Mouse (Mus musculus) kidney, embryonic 15.5 days (tissue): ENCODE data around the gene Dnal1. TPM values are rescaled to one million over a fixed set of nuclear protein-coding genes. Genes with fewer than 3 reads are reported as not detected.
A peak's percentile ranks its signal among the peaks of the same experiment; 100 is the strongest.
"Not testable (repeated sequence)": the region's sequence is repeated elsewhere in the genome, so short reads cannot be mapped to it uniquely, and the experiment has no call there.

Experiments
- ATAC-seq: fragments of 200-750 bp; cut with Nextera tagmentation; replicated peaks from 2 replicates; pipeline ENCODE4 v1.8.0; 2017; ENCODE audit warnings: moderate TSS enrichment; ENCODE audit not compliant: low FRiP score
- H3K27ac ChIP-seq: fragments of 300-500 bp; sonication (generic); 2 replicates; pipeline ENCODE4 v1.5.1; 2015; ENCODE audit warnings: mild to moderate bottlenecking, inconsistent platforms
- H3K27me3 ChIP-seq: fragments of 300-500 bp; sonication (generic); 2 replicates; pipeline ENCODE4 v1.6.1; 2015; ENCODE audit warnings: inconsistent platforms
- H3K36me3 ChIP-seq: fragments of 300-500 bp; sonication (generic); 2 replicates; pipeline ENCODE4 v1.6.1; 2015; ENCODE audit warnings: inconsistent platforms
- H3K4me1 ChIP-seq: fragments of 300-500 bp; sonication (generic); 2 replicates; pipeline ENCODE4 v1.6.1; 2015; ENCODE audit warnings: inconsistent platforms
- H3K4me2 ChIP-seq: fragments of 300-500 bp; sonication (generic); 2 replicates; pipeline ENCODE4 v1.6.1; 2015; ENCODE audit warnings: moderate library complexity, mild to moderate bottlenecking, inconsistent platforms
- H3K4me3 ChIP-seq: fragments of 300-500 bp; sonication (generic); replicated peaks from 2 replicates; pipeline ENCODE4 v1.5.1; 2015; ENCODE audit warnings: mild to moderate bottlenecking, inconsistent platforms
- H3K9ac ChIP-seq: fragments of 300-500 bp; sonication (generic); 2 replicates; pipeline ENCODE4 v1.6.1; 2015; ENCODE audit warnings: mild to moderate bottlenecking, inconsistent platforms
- H3K9me3 ChIP-seq: fragments of 300-500 bp; sonication (generic); replicated peaks from 2 replicates; pipeline ENCODE4 v1.6.1; 2016; ENCODE audit warnings: inconsistent platforms
- WGBS: fragments of 180-500 bp; shearing (Covaris S2); methylation state at CpG from one replicate; pipeline ENCODE4 v1.1.7; 2015; ENCODE audit warnings: mixed read lengths; 5-methylcytosine and 5-hydroxymethylcytosine counted together
- polyA plus RNA-seq: library from polyadenylated mRNA; unstranded; fragments of >200 nt; fragmentation: Nextera tagmentation; extraction: Ambion mirVana; gene quantifications from 2 replicates; pipeline ENCODE4 v1.2.1, GENCODE M21; 2015

Dnal1 gene
- polyA plus RNA-seq, 1 experiment from 2014 or later = 5.3 TPM

DNA sequence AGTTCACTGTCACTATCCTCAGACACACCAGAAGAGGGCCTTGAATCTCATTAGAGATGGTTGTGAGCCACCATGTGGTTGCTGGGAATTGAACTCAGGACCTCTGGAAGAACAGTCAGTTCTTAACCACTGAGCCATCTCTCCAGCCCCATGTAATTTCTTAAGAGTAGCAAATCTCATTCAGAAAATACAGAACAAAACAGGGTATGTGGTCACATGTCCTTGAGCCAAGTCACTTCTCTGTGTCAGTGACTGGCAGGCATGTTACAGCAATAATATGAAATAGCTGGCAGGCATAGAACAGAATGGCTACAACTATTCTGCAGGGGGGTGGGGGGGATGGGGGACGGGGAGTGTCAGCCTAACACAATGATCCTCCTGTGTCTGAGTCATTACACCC is 14.1 kb upstream of the Dnal1 start:
- H3K27ac ChIP-seq = no peak overlapping the region
- H3K36me3 ChIP-seq = no peaks in the 10 kb centered on the region
- H3K4me3 ChIP-seq = peak overlapping the region; percentile 57; the same call in 1 of the 2 replicates
- no peak for ATAC-seq
- H3K9ac ChIP-seq = no peak overlapping the region
- H3K27me3 ChIP-seq = no peaks in the 10 kb centered on the region
- WGBS = 55% methylated on average over 1 of the region's 1 CpGs
- H3K4me2 ChIP-seq = peak overlapping the region; percentile 92
- H3K9me3 ChIP-seq = no peaks in the 10 kb centered on the region
- H3K4me1 ChIP-seq = peaks cover 7% of the 10 kb centered on the region; the same call in 1 of the 2 replicates

DNA sequence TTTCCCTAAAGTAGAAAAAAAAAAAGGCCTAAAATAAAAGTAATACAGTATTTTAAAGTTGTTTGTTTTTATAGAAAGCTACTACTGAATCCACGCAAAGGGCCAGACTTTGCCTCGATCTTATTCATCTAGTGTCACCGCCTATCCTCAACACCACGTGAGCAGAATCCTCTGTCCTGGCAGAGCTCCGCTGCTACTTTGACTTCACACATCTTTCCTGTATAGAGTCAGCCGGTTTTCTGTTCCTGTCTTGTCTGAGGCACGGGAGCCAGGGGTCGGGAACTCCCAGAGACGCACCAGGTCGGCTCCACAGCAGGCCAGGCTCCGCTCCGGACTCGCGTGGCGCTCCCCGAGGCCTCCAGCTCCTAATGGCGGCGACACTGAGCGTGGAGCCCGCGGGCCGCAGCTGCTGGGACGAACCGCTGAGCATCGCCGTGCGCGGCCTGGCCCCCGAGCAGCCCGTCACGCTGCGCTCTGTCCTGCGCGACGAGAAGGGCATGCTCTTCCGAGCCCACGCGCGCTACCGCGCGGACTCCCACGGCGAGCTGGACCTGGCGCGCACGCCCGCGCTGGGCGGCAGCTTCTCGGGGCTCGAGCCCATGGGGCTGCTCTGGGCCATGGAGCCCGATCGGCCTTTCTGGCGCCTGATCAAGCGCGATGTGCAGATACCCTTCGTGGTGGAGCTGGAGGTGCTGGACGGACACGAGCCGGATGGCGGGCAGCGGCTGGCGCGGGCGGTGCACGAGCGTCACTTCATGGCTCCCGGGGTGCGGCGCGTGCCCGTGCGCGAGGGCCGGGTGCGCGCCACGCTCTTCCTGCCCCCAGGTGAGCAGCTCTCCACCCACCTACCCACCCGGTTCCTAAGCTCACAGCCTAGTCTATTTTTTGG is 13.3 kb upstream of the Dnal1 start, which contains the start of gene Acot6:
TSS of gene Acot6 (plus strand) at position 51 of the 889 bp plus-strand sequence.
- not testable (repeated sequence) for H3K36me3 ChIP-seq, H3K4me1 ChIP-seq, H3K27me3 ChIP-seq, H3K27ac ChIP-seq, H3K9me3 ChIP-seq
- Histone ChIP-seq H3K4me2 (peak within 1 kb of the TSS; percentile 92), H3K9ac (peak within 1 kb of the TSS; percentile 53), H3K4me3 (peak within 1 kb of the TSS; percentile 57)
- ATAC-seq = peak; percentile 86
- under 1% methylated on average over 80 of the region's 80 CpGs for WGBS

DNA sequence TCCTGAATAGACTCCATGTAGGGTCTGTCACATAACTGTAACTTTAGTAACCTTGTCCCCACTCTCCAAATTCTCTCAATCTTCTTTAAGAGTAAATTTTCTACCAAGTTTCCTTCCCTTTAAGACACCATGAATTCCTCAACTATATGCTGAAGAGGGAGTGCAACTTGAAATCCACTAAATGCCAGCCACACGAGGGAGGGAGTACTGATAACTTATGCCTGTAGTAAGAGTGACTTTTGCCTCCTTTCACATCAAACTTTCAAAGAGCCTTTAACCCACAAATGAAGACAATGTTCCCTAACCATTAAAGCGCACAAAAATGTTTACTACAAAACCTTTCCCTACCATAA is 12.7 kb upstream of the Dnal1 start:
- Histone ChIP-seq H3K4me2 (peak overlapping the region; percentile 92), H3K4me3 (peak overlapping the region; percentile 57), H3K4me1 (peaks cover 7% of the 10 kb centered on the region; the same call in 1 of the 2 replicates), H3K27ac (no peak overlapping the region), H3K27me3 (no peaks in the 10 kb centered on the region), H3K36me3 (no peaks in the 10 kb centered on the region), H3K9me3 (no peaks in the 10 kb centered on the region), H3K9ac (peak overlapping the region; percentile 53; the same call in 1 of the 2 replicates)
- no peak for ATAC-seq
- WGBS = 50% methylated on average over 2 of the region's 2 CpGs

DNA sequence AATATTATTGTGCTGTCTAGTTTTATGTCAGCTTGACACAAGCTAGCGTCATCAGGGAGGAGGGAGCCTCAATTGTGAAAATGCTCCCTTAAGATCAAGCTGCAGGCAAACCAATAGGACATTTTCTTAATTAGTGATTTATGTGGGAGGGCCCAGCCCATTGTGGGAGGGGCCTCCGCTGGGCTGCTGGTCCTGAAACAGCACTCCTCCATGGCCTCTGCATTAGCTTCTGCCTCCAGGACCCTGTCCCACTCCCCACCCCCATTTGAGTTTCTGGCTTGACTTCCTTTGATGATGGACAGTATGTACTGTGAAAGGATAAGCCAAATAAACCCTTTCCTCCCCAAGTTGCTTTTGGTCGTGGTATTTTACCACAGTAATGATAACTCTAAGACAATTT is 7.2 kb upstream of the Dnal1 start:
- no peak overlapping the region for H3K9ac ChIP-seq
- no peaks in the 10 kb centered on the region for H3K27me3 ChIP-seq
- H3K4me1 ChIP-seq = peaks cover 4% of the 10 kb centered on the region; the same call in 1 of the 2 replicates
- H3K36me3 ChIP-seq = no peaks in the 10 kb centered on the region
- no peak for ATAC-seq
- no peak overlapping the region for H3K4me3 ChIP-seq
- 50% methylated on average over 3 of the region's 3 CpGs for WGBS
- H3K27ac ChIP-seq = no peak overlapping the region
- no peak overlapping the region for H3K4me2 ChIP-seq
- no peaks in the 10 kb centered on the region for H3K9me3 ChIP-seq

DNA sequence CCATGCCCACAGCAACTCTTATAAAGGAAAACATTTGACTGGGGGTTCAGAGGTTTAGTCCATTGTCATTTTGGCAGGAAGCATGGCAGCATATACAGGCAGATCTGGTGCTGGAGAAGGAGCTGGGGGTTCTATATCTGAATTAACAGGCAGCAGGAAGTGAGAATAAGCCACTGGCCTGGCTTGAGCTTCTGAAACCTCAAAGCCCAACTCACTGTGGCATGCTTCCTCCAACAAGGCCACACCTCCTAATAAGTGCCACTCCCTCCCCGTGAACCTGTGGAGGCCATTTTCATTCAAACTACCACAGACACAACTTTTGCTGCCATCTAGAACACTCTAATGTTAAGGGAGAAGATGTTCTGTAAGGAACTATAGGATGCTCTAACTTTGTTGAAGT is 6.5 kb upstream of the Dnal1 start:
- H3K9me3 ChIP-seq = no peaks in the 10 kb centered on the region
- H3K4me1 ChIP-seq = peaks cover 4% of the 10 kb centered on the region; the same call in 1 of the 2 replicates
- H3K4me2 ChIP-seq = no peak overlapping the region
- no peak overlapping the region for H3K9ac ChIP-seq
- no peak for ATAC-seq
- H3K27me3 ChIP-seq = no peaks in the 10 kb centered on the region
- H3K27ac ChIP-seq = no peak overlapping the region
- H3K4me3 ChIP-seq = no peak overlapping the region
- 73% methylated on average over 1 of the region's 1 CpGs for WGBS
- no peaks in the 10 kb centered on the region for H3K36me3 ChIP-seq

DNA sequence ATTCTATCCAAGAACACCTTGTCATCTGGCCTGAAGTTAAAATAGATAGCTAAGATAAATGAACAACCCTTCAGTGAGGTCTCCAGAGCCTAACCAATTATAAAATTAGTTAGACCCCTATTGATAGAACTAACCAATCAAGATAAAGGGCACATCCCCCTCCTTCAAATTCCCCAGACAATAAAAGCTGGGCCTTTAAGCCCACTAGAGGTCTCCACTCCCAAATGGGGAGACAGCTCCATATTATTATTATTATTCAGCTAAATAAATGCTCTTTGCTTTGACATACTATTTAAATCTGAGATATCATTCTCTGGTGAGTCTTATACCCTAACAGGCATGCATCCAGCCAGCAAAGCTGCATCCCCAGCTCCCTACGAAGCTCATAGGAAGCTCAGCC is 4.2 kb upstream of the Dnal1 start:
- Histone ChIP-seq H3K36me3 (no peaks in the 10 kb centered on the region), H3K9ac (no peak overlapping the region), H3K9me3 (no peaks in the 10 kb centered on the region), H3K4me1 (peaks cover 8% of the 10 kb centered on the region), H3K27ac (no peak overlapping the region), H3K4me3 (no peak overlapping the region), H3K4me2 (no peak overlapping the region), H3K27me3 (no peaks in the 10 kb centered on the region)
- ATAC-seq = no peak
- 78% methylated on average over 1 of the region's 1 CpGs for WGBS

DNA sequence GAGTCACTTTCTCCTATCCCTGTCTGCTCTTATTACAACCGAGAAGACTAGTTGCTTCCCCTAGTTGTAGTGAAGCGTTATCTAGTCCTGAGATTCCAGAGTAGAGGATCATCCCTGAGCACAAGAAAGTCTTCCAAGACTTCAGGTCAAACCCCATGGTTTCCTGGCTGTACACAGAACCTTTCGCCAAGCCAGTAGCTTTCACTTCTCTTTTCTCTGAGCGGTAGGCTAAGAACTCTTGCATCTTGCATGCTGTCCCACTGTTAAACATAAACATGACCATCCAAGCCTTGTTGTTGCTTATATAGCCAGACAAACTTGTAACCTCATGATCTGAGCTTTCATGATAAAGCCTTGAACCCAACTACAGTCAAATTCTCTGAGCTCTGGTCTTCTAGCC is 3.4 kb upstream of the Dnal1 start:
- Histone ChIP-seq H3K4me3 (no peak overlapping the region), H3K9ac (no peak overlapping the region), H3K36me3 (no peaks in the 10 kb centered on the region), H3K9me3 (no peaks in the 10 kb centered on the region), H3K27ac (no peak overlapping the region), H3K4me1 (peaks cover 12% of the 10 kb centered on the region), H3K27me3 (no peaks in the 10 kb centered on the region), H3K4me2 (no peak overlapping the region)
- WGBS = 93% methylated on average over 4 of the region's 4 CpGs
- no peak for ATAC-seq

DNA sequence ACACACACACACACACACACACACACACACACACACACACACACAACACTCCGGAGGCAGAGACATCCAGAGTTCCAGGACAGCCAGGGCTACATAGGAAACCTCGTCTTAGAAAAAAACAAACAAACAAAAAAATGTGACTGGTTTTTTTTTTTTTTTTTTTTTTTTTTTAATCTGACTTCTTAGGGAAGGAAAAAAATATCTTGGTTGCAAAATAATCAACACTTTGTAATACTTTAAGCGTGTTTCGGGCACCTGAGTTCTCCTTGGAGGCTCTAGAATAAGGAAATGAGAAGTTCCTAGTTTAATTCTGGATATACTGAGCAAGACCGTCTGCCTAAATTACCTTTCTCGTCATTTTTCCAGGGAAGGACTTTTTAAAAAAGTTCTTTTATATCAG is 490 bp upstream of the Dnal1 start:
- Histone ChIP-seq H3K4me1 (peaks cover 8% of the 10 kb centered on the region), H3K9me3 (no peaks in the 10 kb centered on the region), H3K4me3 (peak overlapping the region; percentile 88), H3K4me2 (peak overlapping the region; percentile 72), H3K9ac (no peak overlapping the region), H3K27me3 (no peaks in the 10 kb centered on the region), H3K27ac (no peak overlapping the region), H3K36me3 (no peaks in the 10 kb centered on the region)
- WGBS = 49% methylated on average over 6 of the region's 6 CpGs
- no peak for ATAC-seq

DNA sequence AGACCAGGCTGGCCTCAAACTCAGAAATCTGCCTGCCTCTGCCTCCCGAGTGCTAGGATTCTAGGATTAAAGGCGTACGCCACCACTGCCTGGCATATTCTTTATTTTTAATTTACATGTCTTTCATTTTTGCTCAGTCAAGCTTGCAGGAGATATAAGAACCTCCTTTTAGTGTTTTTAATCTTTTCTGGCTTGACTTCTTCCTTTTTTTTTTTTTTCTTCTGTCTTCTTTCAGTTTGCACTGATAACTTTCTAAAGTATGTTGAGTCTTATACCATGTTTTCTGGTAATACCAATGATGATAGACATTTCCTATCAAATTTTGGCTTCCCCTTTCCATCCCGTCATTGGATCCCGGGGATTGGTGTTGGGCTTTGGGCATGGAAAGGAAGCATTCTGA is 5.4 kb downstream of the Dnal1 start:
- Histone ChIP-seq H3K4me1 (peaks cover 7% of the 10 kb centered on the region), H3K4me3 (no peak overlapping the region), H3K9ac (no peak overlapping the region), H3K9me3 (no peaks in the 10 kb centered on the region), H3K27ac (no peak overlapping the region), H3K36me3 (no peaks in the 10 kb centered on the region), H3K27me3 (no peaks in the 10 kb centered on the region), H3K4me2 (no peak overlapping the region)
- no peak for ATAC-seq
- 93% methylated on average over 5 of the region's 5 CpGs for WGBS

DNA sequence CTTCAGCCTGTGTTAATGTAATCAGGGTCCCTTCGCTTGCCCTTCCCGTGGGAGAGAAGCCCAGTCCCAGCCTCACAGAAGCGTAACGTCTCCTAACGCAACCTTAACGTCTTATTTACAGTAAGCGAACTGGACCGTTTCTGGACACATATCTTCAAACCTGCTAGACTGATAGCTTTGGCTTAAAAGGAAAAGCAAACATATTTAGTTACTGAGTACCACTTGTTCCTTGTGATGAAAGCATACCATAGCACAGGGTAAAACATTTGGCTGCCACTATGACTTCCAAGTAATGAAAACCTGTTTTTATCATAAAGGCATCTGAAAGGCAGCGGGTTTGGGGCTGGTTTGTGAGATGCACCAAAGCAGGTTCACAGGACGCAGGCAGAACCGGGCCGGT is 11.7 kb downstream of the Dnal1 start:
- no peaks in the 10 kb centered on the region for H3K9me3 ChIP-seq
- no peak for ATAC-seq
- no peaks in the 10 kb centered on the region for H3K27me3 ChIP-seq
- H3K4me3 ChIP-seq = no peak overlapping the region
- 70% methylated on average over 12 of the region's 12 CpGs for WGBS
- no peaks in the 10 kb centered on the region for H3K4me1 ChIP-seq
- peaks cover 34% of the 10 kb centered on the region for H3K36me3 ChIP-seq
- no peak overlapping the region for H3K9ac ChIP-seq
- no peak overlapping the region for H3K4me2 ChIP-seq
- no peak overlapping the region for H3K27ac ChIP-seq

DNA sequence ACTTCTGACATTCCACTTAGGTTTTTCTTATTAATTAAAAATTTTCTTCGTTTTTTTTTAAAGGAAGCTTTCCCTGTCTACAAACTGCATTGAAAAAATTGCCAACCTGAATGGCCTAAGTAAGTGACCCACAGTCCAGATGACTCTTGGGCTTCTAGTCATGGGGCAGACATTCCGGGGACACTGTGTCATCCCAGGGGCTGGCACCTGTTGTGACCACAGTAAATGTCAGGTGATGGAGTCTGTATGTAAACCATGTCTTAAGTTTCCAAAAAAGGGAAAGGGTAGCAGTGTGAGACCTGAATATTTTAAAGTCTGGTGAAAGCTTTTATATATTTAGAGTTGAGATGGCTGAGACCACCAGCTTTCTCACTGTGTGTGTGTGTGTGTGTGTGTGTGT is 12.7 kb downstream of the Dnal1 start:
- H3K9me3 ChIP-seq = no peaks in the 10 kb centered on the region
- H3K4me2 ChIP-seq = no peak overlapping the region
- no peaks in the 10 kb centered on the region for H3K27me3 ChIP-seq
- no peak for ATAC-seq
- H3K27ac ChIP-seq = no peak overlapping the region
- no peaks in the 10 kb centered on the region for H3K4me1 ChIP-seq
- H3K36me3 ChIP-seq = peaks cover 39% of the 10 kb centered on the region
- no peak overlapping the region for H3K9ac ChIP-seq
- WGBS = 90% methylated on average over 2 of the region's 2 CpGs
- H3K4me3 ChIP-seq = no peak overlapping the region

DNA sequence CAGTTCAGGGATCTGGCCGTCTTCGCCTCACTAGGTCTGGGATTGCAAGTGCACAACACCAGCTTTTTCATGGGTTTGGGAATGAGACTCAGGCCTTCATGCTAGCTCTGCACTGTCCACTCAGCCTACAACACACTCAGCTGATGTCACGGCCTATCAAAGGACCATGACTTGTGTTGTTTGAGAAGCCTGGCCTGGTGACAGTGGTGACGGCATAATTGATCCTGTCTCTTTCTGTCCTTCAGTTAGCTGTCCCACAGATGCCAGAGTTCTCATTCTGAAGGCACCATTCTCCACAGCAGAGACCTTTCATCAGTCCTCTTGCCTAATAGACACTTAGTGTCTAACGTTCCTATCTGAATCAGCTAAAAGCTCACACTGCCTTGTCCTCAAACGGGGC is 14.4 kb downstream of the Dnal1 start:
- Histone ChIP-seq H3K4me3 (no peak overlapping the region), H3K9me3 (no peaks in the 10 kb centered on the region), H3K27me3 (no peaks in the 10 kb centered on the region), H3K4me2 (no peak overlapping the region), H3K27ac (no peak overlapping the region), H3K9ac (no peak overlapping the region), H3K4me1 (no peaks in the 10 kb centered on the region), H3K36me3 (peaks cover 44% of the 10 kb centered on the region)
- 85% methylated on average over 6 of the region's 6 CpGs for WGBS
- ATAC-seq = no peak

DNA sequence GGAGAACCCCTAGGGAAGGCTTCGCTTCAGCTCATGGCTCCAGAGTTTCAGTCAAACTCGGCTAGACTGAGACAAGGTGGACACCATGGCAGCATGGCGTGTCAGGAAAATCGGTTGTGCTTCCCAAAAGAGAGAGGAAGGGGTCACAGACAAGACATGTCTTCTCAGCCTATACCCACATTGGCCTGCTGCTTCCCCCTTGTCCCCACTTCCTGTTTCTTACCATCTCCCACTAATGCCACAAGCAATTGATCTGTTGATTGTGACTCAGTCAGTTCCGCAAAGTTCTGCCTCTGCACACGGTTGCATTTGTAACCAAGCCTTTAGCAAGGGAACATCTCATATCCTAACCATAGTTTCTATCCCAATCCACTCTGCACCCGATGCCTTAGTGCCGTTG is 15.8 kb downstream of the Dnal1 start:
- Histone ChIP-seq H3K9ac (no peak overlapping the region), H3K4me1 (no peaks in the 10 kb centered on the region), H3K27me3 (no peaks in the 10 kb centered on the region), H3K4me2 (no peak overlapping the region), H3K27ac (no peak overlapping the region), H3K9me3 (no peaks in the 10 kb centered on the region), H3K36me3 (peaks cover 42% of the 10 kb centered on the region), H3K4me3 (no peak overlapping the region)
- no peak for ATAC-seq
- 88% methylated on average over 8 of the region's 8 CpGs for WGBS
